Mouse (Mus musculus) forebrain, embryonic 10.5 days (tissue): ENCODE data around the gene Pdk2. TPM values are rescaled to one million over a fixed set of nuclear protein-coding genes. Genes with fewer than 3 reads are reported as not detected.

Experiments used
- DNase-seq: peaks from one replicate; pipeline ENCODE4 v3.0.0-alpha.2; 2017; ENCODE audit warnings: low spot score; ENCODE audit errors: extremely low spot score
- H3K27ac ChIP-seq: fragments of 300-500 bp; sonication (generic); 2 replicates; pipeline ENCODE4 v1.5.1; 2016; ENCODE audit warnings: mild to moderate bottlenecking
- H3K27me3 ChIP-seq: fragments of 300-500 bp; sonication (generic); 2 replicates; pipeline ENCODE4 v1.6.1; 2016; ENCODE audit warnings: mild to moderate bottlenecking; ENCODE audit not compliant: poor library complexity, severe bottlenecking
- H3K36me3 ChIP-seq: fragments of 300-500 bp; sonication (generic); replicated peaks from 2 replicates; pipeline ENCODE4 v1.6.1; 2016; ENCODE audit warnings: mild to moderate bottlenecking, moderate library complexity
- H3K4me1 ChIP-seq: fragments of 300-500 bp; sonication (generic); 2 replicates; pipeline ENCODE4 v1.6.1; 2016
- H3K4me3 ChIP-seq: fragments of 300-500 bp; sonication (generic); 2 replicates; pipeline ENCODE4 v1.5.1; 2016; ENCODE audit warnings: mild to moderate bottlenecking, moderate library complexity
- H3K9me3 ChIP-seq: fragments of 300-500 bp; sonication (generic); 2 replicates; pipeline ENCODE4 v1.6.1; 2016; ENCODE audit warnings: mild to moderate bottlenecking, moderate library complexity
- WGBS: fragments of 180-500 bp; shearing (Covaris S2); methylation state at CpG from one replicate; pipeline ENCODE4 v1.1.7; 2016; 5-methylcytosine and 5-hydroxymethylcytosine counted together
- polyA plus RNA-seq: library from polyadenylated mRNA; unstranded; fragments of >200 nt; fragmentation: Nextera tagmentation; extraction: Ambion mirVana; gene quantifications from 2 replicates; pipeline ENCODE4 v1.2.1, GENCODE M21; 2016

Pdk2 gene
- polyA plus RNA-seq, 1 experiment from 2014 or later = 12.5 TPM

DNA sequence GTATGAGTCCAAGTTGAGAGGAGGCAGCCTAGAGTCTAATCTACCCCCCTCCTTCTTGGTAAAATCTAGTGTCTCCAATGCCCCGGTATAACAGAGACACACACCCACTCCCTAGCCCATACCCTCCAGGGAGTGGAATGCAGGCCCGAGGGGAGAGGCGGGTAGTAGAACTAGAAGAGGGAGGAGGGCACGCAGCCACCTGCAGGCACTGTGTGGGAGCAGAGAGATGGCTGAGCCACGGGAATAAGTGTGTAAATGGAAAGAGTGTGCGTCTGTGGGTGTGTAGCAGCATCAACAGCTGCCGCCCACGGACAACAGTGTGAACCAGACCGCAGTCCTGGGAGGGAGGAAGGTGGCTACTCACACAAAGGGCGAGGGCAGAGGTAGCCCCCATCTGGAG, 6.3 kb downstream of the Pdk2 start:
- no peak for DNase-seq
- peaks cover 19% of the 10 kb centered on the region for H3K4me1 ChIP-seq
- 72% methylated on average over 10 of the region's 10 CpGs for WGBS
- no peaks in the 10 kb centered on the region for H3K9me3 ChIP-seq
- no peaks in the 10 kb centered on the region for H3K36me3 ChIP-seq
- no peak overlapping the region for H3K4me3 ChIP-seq
- no peak overlapping the region for H3K27ac ChIP-seq
- peaks cover 20% of the 10 kb centered on the region for H3K27me3 ChIP-seq

DNA sequence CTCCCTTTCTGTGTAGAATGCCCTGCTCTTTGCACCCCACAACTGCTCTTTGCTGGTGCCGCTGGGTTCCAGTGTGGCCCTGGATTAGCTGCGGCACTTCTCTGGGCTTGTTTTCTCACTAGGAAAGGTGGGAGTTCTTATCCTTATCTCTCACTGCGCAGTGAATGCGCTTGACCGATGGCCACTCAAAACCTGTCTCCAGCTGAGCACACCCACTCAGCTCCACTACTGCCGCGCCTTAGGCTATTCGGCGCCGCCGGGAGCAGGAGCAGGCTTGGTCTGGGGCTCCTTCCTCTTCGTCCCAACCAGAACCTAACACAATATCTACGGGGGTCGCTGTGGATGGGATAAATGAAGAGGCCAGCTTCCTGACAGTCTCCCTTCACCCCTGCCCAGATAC, 7.5 kb downstream of the Pdk2 start:
- Histone ChIP-seq H3K4me3 (no peak overlapping the region; the same call in 1 of the 2 replicates), H3K27ac (peak overlapping the region; percentile 35; the same call in 1 of the 2 replicates), H3K9me3 (no peaks in the 10 kb centered on the region), H3K36me3 (no peaks in the 10 kb centered on the region), H3K4me1 (peaks cover 18% of the 10 kb centered on the region), H3K27me3 (peaks cover 10% of the 10 kb centered on the region; the same call in 1 of the 2 replicates)
- WGBS = 76% methylated on average over 14 of the region's 14 CpGs
- no peak for DNase-seq

- Histone ChIP-seq H3K4me1 (peaks cover 25% of the 10 kb centered on the region), H3K27ac (0 out of 2 replicates have a peak overlapping the region, but pooled peaks have one; percentile 11), H3K36me3 (no peaks in the 10 kb centered on the region), H3K4me3 (no peak overlapping the region), H3K9me3 (no peaks in the 10 kb centered on the region), H3K27me3 (peaks cover 10% of the 10 kb centered on the region; the same call in 1 of the 2 replicates)
- DNase-seq = no peak
- WGBS = 37% methylated on average over 6 of the region's 6 CpGs
These were observed 8.2 kb downstream of the Pdk2 start for GRCm38 (mm10) chr11:95032945-95033344.

DNA sequence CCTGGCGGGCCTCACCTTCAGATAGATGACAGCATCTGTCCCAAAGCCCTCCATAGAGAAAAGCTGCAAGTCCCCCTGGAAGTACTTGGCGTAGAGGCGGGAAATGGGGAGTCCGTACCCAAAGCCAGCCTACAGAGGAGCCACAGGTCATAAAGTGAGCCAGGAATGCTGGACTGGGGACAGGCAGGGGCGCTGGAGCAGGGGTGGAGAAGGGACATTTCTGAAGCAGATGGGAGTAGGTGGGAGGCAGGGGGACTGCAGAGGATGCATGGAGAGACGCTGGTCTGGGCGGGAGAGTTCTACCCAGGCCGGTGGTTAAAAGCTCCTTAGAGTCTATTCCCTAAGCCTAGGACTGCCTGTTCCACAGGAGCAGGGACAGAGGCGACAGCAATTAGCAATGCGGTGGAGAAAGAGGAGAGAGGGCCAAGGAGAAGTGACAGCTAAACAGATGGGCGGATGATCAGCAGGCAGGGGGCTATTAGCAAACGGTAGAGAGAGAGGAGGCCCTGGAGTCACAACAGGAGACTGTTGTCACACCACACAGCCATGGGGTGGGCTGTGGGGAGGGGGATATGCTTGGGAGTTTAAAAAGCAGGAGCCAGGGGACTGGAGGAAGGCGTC, 13.2 kb downstream of the Pdk2 start:
- H3K27me3 ChIP-seq = no peaks in the 10 kb centered on the region
- 47% methylated on average over 13 of the region's 13 CpGs for WGBS
- H3K4me3 ChIP-seq = no peak overlapping the region
- peak overlapping the region; percentile 44 for H3K27ac ChIP-seq
- peaks cover 24% of the 10 kb centered on the region for H3K4me1 ChIP-seq
- H3K36me3 ChIP-seq = peaks cover 35% of the 10 kb centered on the region
- no peaks in the 10 kb centered on the region for H3K9me3 ChIP-seq
- no peak for DNase-seq

- Histone ChIP-seq H3K36me3 (peaks cover 46% of the 10 kb centered on the region), H3K27me3 (no peaks in the 10 kb centered on the region), H3K27ac (no peak overlapping the region), H3K4me3 (no peak overlapping the region), H3K4me1 (peaks cover 23% of the 10 kb centered on the region), H3K9me3 (no peaks in the 10 kb centered on the region)
- DNase-seq = no peak
- 87% methylated on average over 6 of the region's 6 CpGs for WGBS
These were observed 14.3 kb downstream of the Pdk2 start for GRCm38 (mm10) chr11:95026849-95027248.

DNA sequence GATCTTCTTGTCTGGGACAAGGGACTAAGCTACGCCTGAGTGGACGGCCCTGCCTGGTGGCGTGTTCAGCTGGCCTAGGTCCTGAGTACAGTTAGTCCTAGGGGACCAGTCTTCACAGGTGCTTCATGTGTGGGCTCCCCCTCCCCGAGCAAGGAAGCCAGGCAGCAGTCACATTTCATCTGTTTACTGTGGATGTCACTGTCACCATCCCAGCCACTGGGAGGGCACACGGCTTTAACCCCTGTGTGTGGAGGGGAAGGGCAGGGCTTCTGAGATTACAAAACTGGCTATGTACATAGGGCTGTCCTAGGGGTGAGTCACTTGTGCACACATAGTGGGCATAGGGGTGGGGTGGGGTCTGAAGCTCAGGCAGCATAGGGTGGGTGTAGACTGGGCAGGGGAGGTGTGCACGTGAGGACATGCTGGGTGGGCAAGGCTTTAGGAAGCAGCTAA, 15.0 kb downstream of the Pdk2 start:
- Histone ChIP-seq H3K4me3 (no peak overlapping the region), H3K27me3 (no peaks in the 10 kb centered on the region), H3K36me3 (peaks cover 53% of the 10 kb centered on the region), H3K4me1 (peaks cover 23% of the 10 kb centered on the region), H3K27ac (0 out of 2 replicates have a peak overlapping the region, but pooled peaks have one; percentile 5), H3K9me3 (no peaks in the 10 kb centered on the region)
- DNase-seq = no peak
- 84% methylated on average over 6 of the region's 6 CpGs for WGBS

- no peaks in the 10 kb centered on the region for H3K27me3 ChIP-seq
- peaks cover 23% of the 10 kb centered on the region for H3K4me1 ChIP-seq
- WGBS = 92% methylated on average over 11 of the region's 11 CpGs
- H3K4me3 ChIP-seq = no peak overlapping the region
- H3K36me3 ChIP-seq = peaks cover 60% of the 10 kb centered on the region
- H3K27ac ChIP-seq = no peak overlapping the region
- no peaks in the 10 kb centered on the region for H3K9me3 ChIP-seq
- no peak for DNase-seq
These were observed 15.7 kb downstream of the Pdk2 start for GRCm38 (mm10) chr11:95025227-95026012.

- Histone ChIP-seq H3K4me3 (no peak overlapping the region), H3K36me3 (peaks cover 68% of the 10 kb centered on the region), H3K9me3 (no peaks in the 10 kb centered on the region), H3K27me3 (peaks cover 7% of the 10 kb centered on the region), H3K4me1 (peaks cover 28% of the 10 kb centered on the region), H3K27ac (peak overlapping the region; percentile 51)
- WGBS = 66% methylated on average over 29 of the region's 29 CpGs
- DNase-seq = no peak
These were observed 16.5 kb downstream of the Pdk2 start for GRCm38 (mm10) chr11:95024439-95025184.

- H3K36me3 ChIP-seq = peaks cover 79% of the 10 kb centered on the region
These were observed 17.7 kb downstream of the Pdk2 start for GRCm38 (mm10) chr11:95023481-95023880.

GRCm38 (mm10) chr11:95022237-95022992, 18.7 kb downstream of the Pdk2 start:
- Histone ChIP-seq H3K27ac (no peak overlapping the region), H3K27me3 (peaks cover 21% of the 10 kb centered on the region), H3K36me3 (peaks cover 90% of the 10 kb centered on the region), H3K4me3 (no peak overlapping the region), H3K4me1 (peaks cover 15% of the 10 kb centered on the region), H3K9me3 (no peaks in the 10 kb centered on the region)
- WGBS = 85% methylated on average over 10 of the region's 10 CpGs
- no peak for DNase-seq

More at GRCm38 (mm10) chr11:95023481-95023880, 17.7 kb downstream of the Pdk2 start:
- Histone ChIP-seq H3K27ac (no peak overlapping the region), H3K9me3 (no peaks in the 10 kb centered on the region), H3K4me3 (no peak overlapping the region), H3K27me3 (peaks cover 18% of the 10 kb centered on the region), H3K4me1 (peaks cover 25% of the 10 kb centered on the region)
- 96% methylated on average over 9 of the region's 9 CpGs for WGBS
- no peak for DNase-seq

DNA sequence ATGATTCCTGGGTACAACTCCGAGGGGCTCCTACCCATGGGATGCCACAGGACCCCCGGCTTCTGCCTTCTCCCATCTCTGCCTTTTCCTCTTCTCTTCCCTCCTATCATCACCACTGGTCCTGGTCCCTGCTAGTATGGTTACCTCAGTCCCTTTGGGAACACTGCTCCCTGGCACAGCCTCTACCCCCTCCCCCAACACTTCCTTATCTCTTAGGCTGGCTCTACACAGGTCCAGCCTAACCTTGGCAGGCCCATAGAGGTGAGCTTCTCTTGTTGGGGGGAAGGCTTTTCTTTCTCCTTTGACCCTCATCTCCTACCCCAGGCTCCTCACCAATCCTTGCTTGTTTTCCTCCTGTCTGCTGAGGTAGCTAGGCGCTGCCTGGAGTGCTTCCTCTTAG, 25.7 kb downstream of the Pdk2 start:
- WGBS = 79% methylated on average over 3 of the region's 3 CpGs

GRCm38 (mm10) chr11:95012487-95012886, 28.7 kb downstream of the Pdk2 start:
- Histone ChIP-seq H3K4me1 (peaks cover 60% of the 10 kb centered on the region), H3K4me3 (peak overlapping the region; percentile 91; the same call in 1 of the 2 replicates), H3K9me3 (no peaks in the 10 kb centered on the region), H3K27me3 (no peaks in the 10 kb centered on the region), H3K36me3 (peaks cover 49% of the 10 kb centered on the region), H3K27ac (peak overlapping the region; percentile 96)
- WGBS = 37% methylated on average over 3 of the region's 3 CpGs
- DNase-seq = no peak

More for the DNA sequence above, 25.7 kb downstream of the Pdk2 start:
- Histone ChIP-seq H3K9me3 (no peaks in the 10 kb centered on the region), H3K27ac (no peak overlapping the region), H3K4me1 (peaks cover 38% of the 10 kb centered on the region), H3K4me3 (no peak overlapping the region), H3K36me3 (peaks cover 79% of the 10 kb centered on the region), H3K27me3 (peaks cover 21% of the 10 kb centered on the region)
- no peak for DNase-seq
